Mouse (Mus musculus) E14TG2a.4 (cell line): ENCODE measurements at regions not wholly inside any gene's neighbourhood (a gene's known extent, or its start where the extent isn't known, plus 50 kb on each side); places are given as distances from the start of the nearest gene placed in this dataset.

ENCODE experiments used
- H3K27me3 ChIP-seq: 2 replicates; pipeline ENCODE4 v1.6.1; 2014; ENCODE audit warnings: low read length, control low read depth; ENCODE audit not compliant: insufficient read depth
- H3K36me3 ChIP-seq: 2 replicates; pipeline ENCODE4 v1.6.1; 2014; ENCODE audit warnings: low read length, control low read depth; ENCODE audit not compliant: insufficient read depth
- H3K4me1 ChIP-seq: replicated peaks from 2 replicates; pipeline ENCODE4 v1.6.1; 2014; ENCODE audit warnings: low read depth, low read length, control low read depth
- H3K4me3 ChIP-seq: replicated peaks from 2 replicates; pipeline ENCODE4 v1.5.1; 2014; ENCODE audit warnings: mild to moderate bottlenecking, low read length
- H3K9me3 ChIP-seq: 2 replicates; pipeline ENCODE4 v1.6.1; 2014; ENCODE audit warnings: low read length, control low read depth
- CTCF ChIP-seq: conservative IDR thresholded peaks from 2 replicates; pipeline ENCODE4 v1.5.1; 2014; ENCODE audit warnings: low read length
- NANOG ChIP-seq: IDR thresholded peaks from 2 replicates; pipeline ENCODE4 v1.6.1; 2014; ENCODE audit warnings: borderline replicate concordance, low read length, mixed read lengths
- POU5F1 ChIP-seq: IDR thresholded peaks from 2 replicates; pipeline ENCODE4 v1.6.1; 2014; ENCODE audit warnings: low read length, borderline replicate concordance

DNA sequence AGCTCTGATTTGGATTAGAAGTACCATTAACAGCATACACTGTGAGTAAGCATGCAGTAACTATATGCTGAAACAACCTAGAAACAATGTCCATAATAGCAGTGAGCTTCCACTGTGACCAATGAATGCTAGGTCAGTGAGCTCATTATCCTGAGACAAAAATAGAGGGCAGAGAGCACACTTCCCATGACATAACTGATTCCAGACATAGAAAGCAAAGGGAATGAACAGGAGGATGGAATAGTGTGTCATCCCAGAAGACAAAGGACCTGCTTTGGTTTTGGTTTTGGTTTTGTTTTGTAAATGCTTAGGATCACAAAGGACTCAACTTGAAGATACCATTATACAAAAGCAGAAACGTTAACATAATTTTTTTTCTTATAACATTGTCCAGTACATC lies 150.8 kb upstream of the Nr3c2 start:
- Histone ChIP-seq H3K9me3 (no peaks in the 10 kb centered on the region), H3K27me3 (no peaks in the 10 kb centered on the region), H3K4me3 (no peak overlapping the region), H3K36me3 (no peaks in the 10 kb centered on the region), H3K4me1 (no peaks in the 10 kb centered on the region)
- TF ChIP-seq NANOG = no peak
- no peak for TF ChIP-seq POU5F1
- TF ChIP-seq CTCF = no peak

DNA sequence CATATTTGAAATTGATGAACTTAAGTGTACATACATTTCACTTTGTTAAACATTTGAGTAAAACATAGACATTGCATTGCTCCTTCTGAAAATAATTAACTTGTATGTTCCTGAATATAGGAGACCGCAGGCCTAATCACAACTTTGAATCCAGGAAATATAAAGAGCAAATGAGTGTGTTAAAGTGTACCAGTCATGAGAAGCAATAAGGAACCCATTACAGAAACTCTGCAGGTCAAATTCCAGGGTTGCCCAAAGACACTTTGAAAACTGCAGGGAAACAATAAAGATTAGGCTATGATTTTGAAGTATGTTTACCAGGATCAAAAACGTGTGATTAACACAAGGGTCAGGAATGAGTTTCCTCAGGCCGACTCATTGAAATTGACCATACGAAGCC lies 149.0 kb upstream of the Nr3c2 start:
- Histone ChIP-seq H3K4me3 (no peak overlapping the region), H3K27me3 (no peaks in the 10 kb centered on the region), H3K4me1 (no peaks in the 10 kb centered on the region), H3K9me3 (no peaks in the 10 kb centered on the region), H3K36me3 (no peaks in the 10 kb centered on the region)
- TF ChIP-seq POU5F1 (no peak), CTCF (no peak), NANOG (no peak)

DNA sequence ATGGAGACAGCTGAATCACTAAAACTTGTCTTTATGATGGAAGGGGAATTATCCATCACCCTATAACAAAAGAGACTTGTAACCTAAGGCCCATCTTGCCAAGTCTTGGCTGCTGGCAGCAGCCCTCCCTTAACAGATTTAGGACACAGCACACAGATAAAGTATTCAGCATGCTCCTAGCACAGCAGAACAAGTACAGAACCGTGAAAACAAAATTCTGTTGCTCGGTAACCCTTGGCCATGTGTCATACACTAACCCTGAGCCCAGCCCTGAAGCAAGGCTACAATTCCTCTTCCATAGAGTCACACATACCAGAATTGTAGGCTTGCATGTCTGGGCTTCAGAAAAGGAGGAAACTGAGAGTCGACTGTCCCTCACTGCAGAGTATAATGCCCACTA lies 145.1 kb upstream of the Nr3c2 start:
- Histone ChIP-seq H3K27me3 (no peaks in the 10 kb centered on the region), H3K4me3 (no peak overlapping the region), H3K36me3 (no peaks in the 10 kb centered on the region), H3K4me1 (no peaks in the 10 kb centered on the region), H3K9me3 (no peaks in the 10 kb centered on the region)
- TF ChIP-seq NANOG (no peak), POU5F1 (no peak), CTCF (no peak)

DNA sequence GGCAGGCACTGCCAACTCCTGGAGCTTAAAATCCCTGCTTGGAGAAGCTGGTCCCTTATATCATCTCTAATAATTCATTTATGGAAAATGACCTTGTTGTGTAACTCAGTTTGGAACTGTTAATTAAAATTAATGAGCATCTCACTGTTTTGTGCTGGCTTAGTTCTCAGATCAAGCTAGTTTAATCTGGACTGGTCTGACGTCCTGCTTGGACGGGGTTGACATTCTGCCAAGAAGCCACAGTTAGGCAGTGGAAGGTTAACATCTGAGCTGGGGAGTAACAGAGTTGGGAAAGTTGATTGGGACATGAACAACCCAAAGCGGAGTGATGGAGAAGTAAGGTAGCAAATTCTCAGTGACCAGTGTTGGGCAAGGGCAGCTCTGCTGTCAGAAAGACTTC lies 135.0 kb upstream of the Nr3c2 start:
- H3K4me1 ChIP-seq = no peaks in the 10 kb centered on the region
- H3K36me3 ChIP-seq = no peaks in the 10 kb centered on the region
- no peaks in the 10 kb centered on the region for H3K27me3 ChIP-seq
- no peak for TF ChIP-seq NANOG
- no peak for TF ChIP-seq POU5F1
- no peak for TF ChIP-seq CTCF
- H3K4me3 ChIP-seq = no peak overlapping the region
- H3K9me3 ChIP-seq = no peaks in the 10 kb centered on the region

DNA sequence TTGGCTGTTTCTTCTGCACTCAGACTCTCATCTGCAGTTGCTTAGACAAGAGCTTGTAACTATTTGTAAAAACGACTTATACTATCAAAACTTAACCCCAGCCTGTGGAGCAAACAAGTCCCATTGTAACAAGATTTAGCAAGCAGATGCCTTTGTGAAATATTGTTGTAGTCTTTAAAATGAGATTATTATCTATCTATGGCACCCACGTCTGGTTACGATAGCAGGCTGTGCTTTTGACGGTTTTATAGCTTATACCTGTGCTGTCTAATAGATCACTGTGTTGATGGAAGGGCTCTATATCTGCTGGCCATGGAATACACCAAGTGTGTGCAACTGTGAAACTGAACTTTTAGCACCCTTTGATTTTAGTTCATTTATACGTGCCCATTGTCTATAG lies 130.9 kb upstream of the Nr3c2 start:
- no peak for TF ChIP-seq CTCF
- no peak for TF ChIP-seq NANOG
- no peak for TF ChIP-seq POU5F1
- Histone ChIP-seq H3K27me3 (no peaks in the 10 kb centered on the region), H3K4me1 (no peaks in the 10 kb centered on the region), H3K9me3 (no peaks in the 10 kb centered on the region), H3K36me3 (no peaks in the 10 kb centered on the region), H3K4me3 (no peak overlapping the region)

DNA sequence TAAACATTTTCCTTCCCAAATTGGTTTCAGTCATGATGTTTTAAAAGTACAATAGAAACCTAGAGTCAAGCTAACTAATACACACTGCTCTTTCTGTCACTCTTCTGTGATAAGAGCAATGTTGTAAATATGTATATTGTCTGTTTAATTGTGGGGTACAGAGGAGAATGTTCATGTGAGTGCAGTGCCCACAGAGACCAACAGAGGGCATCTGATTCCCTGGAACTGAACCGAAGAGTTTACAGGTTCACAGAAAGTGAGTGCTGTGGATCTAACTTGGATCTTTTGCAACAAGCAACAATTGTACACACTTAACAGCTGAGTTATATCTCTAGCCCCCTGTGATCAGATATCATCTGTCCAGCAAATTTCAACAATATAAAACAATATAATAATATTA lies 111.5 kb upstream of the Nr3c2 start:
- Histone ChIP-seq H3K9me3 (no peaks in the 10 kb centered on the region), H3K27me3 (no peaks in the 10 kb centered on the region), H3K4me3 (no peak overlapping the region), H3K36me3 (no peaks in the 10 kb centered on the region), H3K4me1 (no peaks in the 10 kb centered on the region)
- TF ChIP-seq CTCF (peak; percentile 82), POU5F1 (no peak), NANOG (no peak)

DNA sequence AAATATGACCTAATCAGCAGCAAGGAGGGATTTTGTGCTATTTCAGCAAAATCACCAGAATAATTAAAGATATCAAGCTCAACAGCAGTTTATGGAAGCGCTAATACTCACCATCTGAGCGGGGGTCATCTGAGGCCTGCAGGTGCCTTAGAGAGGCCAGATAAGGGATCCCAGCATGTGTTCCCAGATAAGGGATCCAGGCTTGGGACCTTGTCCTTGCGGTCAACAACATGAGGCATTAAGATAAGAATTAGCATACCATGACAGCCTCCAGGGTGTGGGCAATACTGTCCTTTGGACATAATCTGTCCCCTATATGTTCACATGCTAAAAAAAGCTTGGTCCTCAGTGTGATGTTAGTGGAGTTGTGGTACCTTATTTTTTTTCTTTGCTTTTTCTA lies 105.4 kb upstream of the Nr3c2 start:
- TF ChIP-seq CTCF (no peak), NANOG (no peak), POU5F1 (no peak)
- Histone ChIP-seq H3K36me3 (no peaks in the 10 kb centered on the region), H3K4me1 (no peaks in the 10 kb centered on the region), H3K27me3 (no peaks in the 10 kb centered on the region), H3K9me3 (no peaks in the 10 kb centered on the region), H3K4me3 (no peak overlapping the region)

DNA sequence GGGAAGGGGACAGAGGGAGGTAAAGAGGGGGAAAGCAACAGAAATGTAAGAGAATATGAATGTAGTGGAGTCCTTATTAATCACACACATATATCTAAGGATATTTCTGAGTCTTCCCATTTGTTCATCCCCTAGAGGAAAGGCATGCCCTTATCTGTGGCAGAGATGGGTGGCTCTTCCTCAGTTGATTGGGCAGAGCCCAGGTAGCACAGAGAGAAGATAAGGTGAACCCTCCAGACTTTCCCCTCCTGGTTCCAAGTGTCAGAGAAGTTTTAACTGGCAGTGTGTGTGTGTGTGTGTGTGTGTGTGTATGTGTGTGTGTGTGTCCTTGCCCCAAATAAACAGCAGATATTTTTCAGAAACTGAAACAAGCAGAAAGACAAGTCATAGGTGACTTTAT lies 99.2 kb upstream of the Nr3c2 start:
- no peak overlapping the region for H3K4me3 ChIP-seq
- TF ChIP-seq POU5F1 (no peak), CTCF (no peak)
- H3K36me3 ChIP-seq = no peaks in the 10 kb centered on the region
- no peaks in the 10 kb centered on the region for H3K4me1 ChIP-seq
- peaks cover 14% of the 10 kb centered on the region for H3K9me3 ChIP-seq
- H3K27me3 ChIP-seq = no peaks in the 10 kb centered on the region

DNA sequence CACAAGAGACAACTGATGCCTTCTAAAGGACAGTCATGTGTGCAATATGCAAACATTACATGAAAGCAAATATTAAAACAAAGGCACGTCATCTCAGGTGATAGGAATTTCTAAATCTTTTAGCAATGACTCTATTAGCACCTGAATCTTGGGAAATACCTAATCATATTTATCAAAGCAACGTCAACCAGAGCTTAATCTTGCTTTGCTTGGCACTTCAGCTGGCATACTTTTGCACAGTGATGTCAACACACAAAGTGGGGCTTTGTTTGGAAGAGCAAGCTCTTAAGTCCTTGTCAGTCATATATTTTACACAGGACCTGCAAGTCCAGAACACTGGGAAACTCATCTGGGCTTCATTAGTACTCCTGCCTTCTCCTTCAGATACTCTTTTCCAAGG lies 75.8 kb upstream of the Nr3c2 start:
- Histone ChIP-seq H3K36me3 (no peaks in the 10 kb centered on the region), H3K27me3 (no peaks in the 10 kb centered on the region), H3K4me1 (no peaks in the 10 kb centered on the region), H3K4me3 (no peak overlapping the region), H3K9me3 (no peaks in the 10 kb centered on the region)
- TF ChIP-seq POU5F1 = no peak
- no peak for TF ChIP-seq CTCF
- no peak for TF ChIP-seq NANOG
